Mouse (Mus musculus) CH12.LX (cell line): ENCODE data around the gene Rnf144a.

Experiments used
- EP300 ChIP-seq: IDR thresholded peaks from 2 replicates; pipeline ENCODE4 v1.6.1; 2011; ENCODE audit warnings: low read length, improper control_type of control experiment
- MAX ChIP-seq: IDR thresholded peaks from 2 replicates; pipeline ENCODE4 v1.6.1; 2011; ENCODE audit warnings: low read length, improper control_type of control experiment
- POLR2A ChIP-seq: IDR thresholded peaks from 2 replicates; pipeline ENCODE4 v1.6.1; 2011; ENCODE audit warnings: low read depth, mild to moderate bottlenecking, improper control_type of control experiment, low read length

DNA sequence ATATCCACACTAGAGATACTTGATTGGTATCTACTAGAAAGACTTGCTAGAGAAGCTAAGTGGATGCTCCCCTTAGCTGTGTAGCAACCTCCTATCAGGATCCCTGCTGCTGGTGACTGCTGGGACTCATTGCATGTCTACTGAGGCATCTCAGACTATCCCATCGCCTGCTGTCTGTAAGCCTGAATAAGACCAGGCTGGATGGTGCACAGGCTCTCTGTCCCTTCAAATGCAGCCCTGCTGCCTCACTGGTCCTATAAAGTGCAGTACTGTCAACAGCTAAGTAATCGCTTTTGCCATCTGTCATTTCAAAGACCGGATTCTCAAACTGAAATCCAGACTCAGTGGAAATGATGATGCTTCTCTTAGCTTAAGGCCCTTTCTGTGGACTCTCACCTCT is 129.6 kb downstream of the Rnf144a start:
- no peak for TF ChIP-seq POLR2A
- no peak for TF ChIP-seq EP300
- no peak for TF ChIP-seq MAX
